Mouse (Mus musculus) gastrocnemius, postnatal 4 days (tissue): ENCODE data around the gene Tmem260. TPM values are rescaled to one million over a fixed set of nuclear protein-coding genes. Genes with fewer than 3 reads are reported as not detected.
A peak's percentile ranks its signal among the peaks of the same experiment; 100 is the strongest.
"Not testable (repeated sequence)": the region's sequence is repeated elsewhere in the genome, so short reads cannot be mapped to it uniquely, and the experiment has no call there.

Source experiments
- DNase-seq, 2 experiments: peaks; one replicate each; pipeline ENCODE4 v3.0.0; 2021 to 2022; ENCODE audit warnings: low spot score in 2 of 2, mixed read lengths in 2 of 2
- long read RNA-seq, 2 experiments: library from polyadenylated mRNA; stranded (forward); transcript quantifications; one replicate each; pipeline ENCODE4 v2.0.0; 2021
- total RNA-seq, 2 experiments: library from RNA; stranded (reverse); gene quantifications; 2 replicates each; pipeline ENCODE4 v1.2.3; 2021

Gene Tmem260
- 10 to 100 TPM; 15.3 to 16.1 TPM for total RNA-seq
- long read RNA-seq, experiment 1, full-length matches to known transcripts, result 11 of 12 reads
- long read RNA-seq, experiment 1, partial matches to known transcripts, result 0 of 12 reads
- long read RNA-seq, experiment 1, other reads (novel, unspliced or antisense), result 1 of 12 reads
- long read RNA-seq, experiment 2, full-length matches to known transcripts, result 10 of 17 reads
- long read RNA-seq, experiment 2, partial matches to known transcripts, result 2 of 17 reads
- long read RNA-seq, experiment 2, other reads (novel, unspliced or antisense), result 5 of 17 reads

DNA sequence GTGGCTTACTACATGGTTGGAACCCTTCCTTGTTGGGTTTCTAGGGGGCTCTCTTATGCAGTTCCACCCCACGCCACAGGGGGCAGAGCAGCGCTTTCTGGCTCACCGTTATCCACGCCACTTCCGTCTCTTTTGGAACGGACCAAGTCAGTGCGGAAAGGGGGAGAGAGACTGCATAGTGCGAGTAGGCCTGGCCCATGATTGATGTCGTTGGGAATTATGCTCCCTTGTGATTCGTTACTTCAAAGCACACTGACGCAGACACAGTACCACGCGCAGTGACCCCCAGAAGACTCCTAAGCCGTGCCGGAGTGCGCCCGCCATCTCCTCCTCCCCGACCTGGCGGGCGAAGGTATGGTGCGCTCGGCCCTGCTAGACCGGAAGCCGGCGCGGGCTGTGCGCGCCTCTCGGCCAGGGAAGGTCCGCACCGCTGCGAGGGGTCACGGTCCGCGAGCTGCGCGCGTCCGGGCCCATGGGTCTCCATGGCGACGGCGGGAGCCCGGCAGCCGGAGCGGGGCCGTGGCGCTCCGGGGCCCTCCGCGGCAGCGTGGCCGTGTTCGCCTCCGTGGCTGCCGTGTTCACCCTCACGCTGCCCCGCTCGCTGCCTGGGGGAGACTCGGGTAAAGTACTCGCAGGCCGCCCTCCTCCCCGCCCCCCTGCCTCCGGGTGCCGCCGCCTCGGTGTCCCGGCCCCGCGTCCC, at the start of gene Tmem260:
Gene Tmem260, plus strand, starts transcription at position 141 of the 700 bp plus-strand sequence.
- peak; percentile 86 to 92 for DNase-seq

DNA sequence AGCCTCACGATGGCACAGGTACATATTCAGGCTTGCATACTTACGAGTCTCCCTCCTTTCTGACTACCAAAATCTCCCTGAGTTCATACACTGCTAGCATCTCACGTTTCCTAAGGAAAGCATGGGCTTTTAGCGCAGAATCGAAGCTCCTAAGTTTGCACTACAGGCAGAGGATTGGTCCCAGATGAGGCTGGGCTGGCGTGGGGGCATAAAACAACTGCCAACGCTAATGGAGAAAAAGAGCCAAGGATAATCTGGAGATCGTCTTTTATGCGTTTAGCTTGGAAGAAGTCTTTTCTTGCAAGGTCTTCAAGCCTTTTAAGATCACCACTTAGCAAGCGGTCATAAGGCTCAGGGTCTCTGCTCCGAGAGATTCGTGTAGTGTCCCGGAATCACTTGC, 39.8 kb upstream of the Tmem260 start:
- DNase-seq, result peak in 1 of 2 experiments; percentile 53

GRCm38 (mm10) chr14:48417064-48417463, 28.9 kb upstream of the Tmem260 start:
- no peak for DNase-seq

GRCm38 (mm10) chr14:48418264-48418663, 27.7 kb upstream of the Tmem260 start:
- DNase-seq, result no peak

- no peak for DNase-seq
These were observed 27.3 kb upstream of the Tmem260 start for GRCm38 (mm10) chr14:48418672-48419071.

GRCm38 (mm10) chr14:48421476-48421875, 24.4 kb upstream of the Tmem260 start:
- no peak for DNase-seq

- DNase-seq, result no peak
These were observed 23.9 kb upstream of the Tmem260 start for GRCm38 (mm10) chr14:48421996-48422395.

- no peak for DNase-seq
These were observed 23.5 kb upstream of the Tmem260 start for GRCm38 (mm10) chr14:48422436-48422835.

DNA sequence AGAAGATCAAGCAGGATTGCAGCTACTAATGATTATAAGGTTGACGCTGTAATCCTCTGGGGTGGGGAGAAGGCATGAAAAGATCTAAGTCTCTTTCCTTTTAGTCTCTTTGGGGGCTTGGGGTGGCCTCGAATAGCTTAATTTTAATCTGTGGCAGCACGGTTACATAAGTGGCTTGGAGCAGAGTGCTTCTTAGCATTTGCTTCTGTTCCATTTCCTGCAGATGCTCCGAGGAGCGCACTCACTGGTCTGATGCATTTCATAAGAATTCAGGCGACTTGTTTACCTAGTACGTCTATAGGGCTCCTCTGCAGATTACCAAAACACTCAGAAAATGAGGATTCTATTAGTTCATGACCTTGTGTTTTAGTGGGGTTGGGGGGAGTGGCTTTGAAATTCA, 23.0 kb upstream of the Tmem260 start:
- DNase-seq, result no peak

DNA sequence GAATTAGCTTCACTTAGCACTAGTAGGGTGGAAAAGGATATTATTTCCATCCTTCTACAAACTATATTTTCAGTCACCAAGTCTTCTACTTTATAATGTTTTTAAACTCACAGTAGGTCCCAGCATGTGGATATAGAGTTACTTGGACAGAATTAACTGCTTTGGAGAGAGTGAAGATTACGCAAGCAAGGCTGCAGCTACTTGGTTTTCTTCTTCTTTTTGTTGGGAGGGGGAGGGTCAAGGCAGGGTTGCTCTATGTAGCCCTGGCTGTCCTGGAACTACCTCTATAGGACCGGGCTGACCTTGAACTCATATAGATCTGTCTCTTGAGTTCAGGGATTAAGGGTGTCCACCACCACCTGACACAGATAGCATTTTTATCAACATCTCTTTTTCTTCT, 13.9 kb upstream of the Tmem260 start:
- DNase-seq, result no peak

DNA sequence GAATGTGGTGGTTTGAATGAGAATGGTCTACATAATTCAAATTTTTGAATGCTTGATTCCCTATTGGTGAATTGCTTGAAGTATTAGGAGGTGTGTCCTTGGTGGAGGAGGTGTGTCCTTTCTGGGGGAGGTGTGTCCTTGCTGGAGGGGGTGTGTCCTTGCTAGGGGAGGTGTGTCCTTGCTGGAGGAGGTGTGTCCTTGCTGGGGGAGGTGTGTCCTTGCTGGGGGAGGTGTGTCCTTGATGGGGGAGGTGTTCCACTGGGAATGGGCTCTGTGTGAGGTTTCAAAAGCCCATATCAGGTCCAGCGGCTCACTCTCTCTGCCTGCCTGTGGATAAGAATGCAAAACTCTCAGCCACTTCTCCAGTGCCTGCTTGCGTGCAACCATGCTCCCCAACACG, 2.1 kb upstream of the Tmem260 start:
- DNase-seq, result no peak

- DNase-seq, result no peak
These were observed 6.1 kb downstream of the Tmem260 start for GRCm38 (mm10) chr14:48451966-48452407.

DNA sequence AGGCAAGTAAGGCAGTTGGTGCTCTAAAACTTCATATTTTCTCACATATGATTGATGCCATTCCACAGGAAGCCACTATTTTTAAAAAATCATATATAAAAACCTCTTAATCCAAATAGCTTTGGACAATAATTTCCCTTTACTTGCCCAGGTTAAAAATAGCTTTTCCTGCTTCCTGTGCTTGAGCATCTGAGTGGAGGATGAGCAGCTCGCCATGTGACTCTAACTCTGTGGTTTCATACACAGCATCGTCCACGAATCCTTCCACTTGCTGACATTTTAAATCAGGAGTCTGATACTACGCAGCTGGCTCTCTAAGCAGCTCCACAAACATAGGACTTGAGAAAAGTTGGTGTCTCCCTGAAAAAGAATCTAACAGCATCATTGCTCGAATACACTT, 7.5 kb downstream of the Tmem260 start:
- DNase-seq, result no peak

- DNase-seq, result no peak
These were observed 10.6 kb downstream of the Tmem260 start for GRCm38 (mm10) chr14:48456305-48457092.

DNA sequence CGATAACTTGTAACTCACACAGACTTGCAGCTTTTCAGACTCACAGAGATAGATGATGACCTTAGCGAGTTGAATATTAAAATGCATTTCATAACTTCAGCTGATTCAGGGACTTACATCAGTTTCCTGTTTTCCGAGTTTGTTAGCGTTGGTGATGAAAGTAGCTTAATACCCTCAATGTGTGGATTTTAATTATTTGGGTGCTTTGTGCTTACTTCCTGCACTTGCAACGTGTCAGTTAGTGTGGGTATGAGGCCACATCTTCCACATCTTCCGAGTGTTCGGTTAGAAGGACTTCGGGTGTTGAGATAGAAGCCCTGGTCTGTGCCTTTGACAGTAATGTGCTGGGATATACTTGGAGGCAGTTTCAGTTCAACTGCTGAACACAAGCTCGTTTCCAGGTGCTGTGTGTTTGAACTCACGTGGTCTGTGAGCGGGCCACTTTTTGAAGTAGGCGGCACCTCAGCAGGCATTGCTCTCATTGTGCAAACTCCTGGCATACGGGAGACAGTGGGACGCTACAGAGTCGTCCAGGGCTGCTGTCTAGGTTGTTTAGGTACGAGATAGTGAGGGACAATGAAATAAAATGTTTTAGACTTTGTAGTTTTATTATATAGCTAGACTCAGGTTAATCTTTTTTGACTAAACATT, 11.5 kb downstream of the Tmem260 start:
- no peak for DNase-seq

DNA sequence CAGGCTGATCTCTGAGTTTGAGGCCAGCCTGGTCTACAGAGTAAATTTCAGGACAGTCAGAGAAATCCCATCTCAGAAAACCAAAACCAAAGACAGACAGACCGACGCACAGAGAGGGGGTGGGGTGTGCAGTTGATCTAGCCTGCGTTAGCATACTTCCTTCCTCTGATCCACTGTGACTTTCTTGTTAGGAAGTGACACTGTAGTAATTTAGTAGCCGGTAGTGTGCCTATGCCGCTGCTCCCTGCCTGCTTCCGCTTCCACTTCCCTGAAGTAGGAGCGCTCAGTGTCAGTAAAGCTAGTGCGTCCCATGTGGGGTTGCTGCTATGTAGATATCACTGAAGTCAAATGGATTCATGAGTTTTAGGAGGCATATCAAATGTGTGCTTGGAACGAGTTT, 13.0 kb downstream of the Tmem260 start:
- DNase-seq, result no peak

- no peak for DNase-seq
These were observed 22.4 kb downstream of the Tmem260 start for GRCm38 (mm10) chr14:48468339-48468738.

DNA sequence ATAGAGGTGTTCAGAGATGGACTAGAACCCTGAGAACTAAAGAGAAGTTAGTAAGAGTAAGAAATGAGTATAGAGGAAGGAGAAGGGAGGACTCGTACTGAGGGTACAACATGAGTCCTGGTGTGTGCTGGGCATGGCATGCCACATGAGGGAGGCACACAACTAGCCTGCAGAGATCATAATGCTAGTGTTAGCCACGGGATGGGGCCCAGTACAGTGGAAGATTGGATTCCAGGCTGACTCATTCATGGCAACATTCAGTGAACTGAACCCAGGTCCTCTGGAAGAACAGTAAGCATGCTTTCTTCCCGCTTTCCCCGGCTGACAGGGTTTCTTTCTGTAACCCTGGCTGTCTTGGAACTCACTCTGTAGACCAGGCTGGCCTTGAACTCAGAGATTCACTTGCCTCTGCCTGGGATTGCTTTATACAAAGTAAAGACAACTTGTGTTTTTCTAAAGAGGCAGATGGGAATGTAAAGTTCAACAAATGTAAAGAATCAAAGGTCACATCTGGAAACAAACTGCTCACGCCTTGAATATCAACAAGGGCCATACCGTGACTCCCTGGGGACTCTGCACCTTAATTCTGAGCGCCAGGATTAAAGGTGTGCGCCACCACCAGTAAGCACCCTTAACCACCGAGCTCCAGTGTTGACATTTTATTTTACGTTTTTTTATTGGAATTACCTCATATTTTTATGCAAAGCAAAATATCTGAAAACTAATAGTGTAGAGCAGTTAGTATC, 25.0 kb downstream of the Tmem260 start:
- no peak for DNase-seq

DNA sequence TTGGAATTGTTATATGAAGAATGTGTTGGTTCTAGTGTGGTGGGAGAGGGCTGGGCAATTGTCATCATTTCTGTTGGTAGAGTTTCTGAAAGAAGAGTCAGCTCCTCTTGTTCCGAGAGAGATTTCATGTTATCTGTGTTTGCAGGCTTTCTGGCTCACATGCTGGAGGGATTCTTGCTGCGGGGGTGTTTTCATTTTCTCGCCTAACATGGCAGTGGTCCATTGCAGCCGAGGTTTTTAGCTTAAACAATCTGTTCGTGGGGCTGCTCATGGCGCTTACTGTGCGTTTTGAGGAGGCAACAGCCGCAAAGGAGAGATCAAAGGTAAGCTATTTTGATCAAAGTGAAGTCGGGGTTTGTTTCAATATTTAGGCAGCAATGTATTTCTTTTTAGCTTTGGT, 26.3 kb downstream of the Tmem260 start:
- DNase-seq, result no peak

DNA sequence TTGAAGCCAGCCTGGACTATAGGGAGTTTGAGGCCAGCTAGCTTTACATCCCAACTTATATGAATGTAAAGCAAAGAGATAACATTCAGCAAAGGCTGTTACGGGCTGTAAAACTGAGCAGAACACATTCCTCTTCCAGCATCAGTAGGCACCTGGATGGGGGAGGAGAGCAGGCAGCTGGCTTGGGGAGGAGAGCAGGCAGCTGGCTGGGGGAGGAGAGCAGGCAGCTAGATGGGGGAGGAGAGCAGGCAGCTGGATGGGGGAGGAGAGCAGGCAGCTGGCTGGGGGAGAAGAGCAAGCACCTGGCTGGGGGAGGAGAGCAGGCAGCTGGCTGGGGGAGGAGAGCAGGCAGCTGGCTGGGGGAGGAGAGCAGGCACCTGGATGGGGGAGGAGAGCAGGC, 29.4 kb downstream of the Tmem260 start:
- DNase-seq, result no peak

DNA sequence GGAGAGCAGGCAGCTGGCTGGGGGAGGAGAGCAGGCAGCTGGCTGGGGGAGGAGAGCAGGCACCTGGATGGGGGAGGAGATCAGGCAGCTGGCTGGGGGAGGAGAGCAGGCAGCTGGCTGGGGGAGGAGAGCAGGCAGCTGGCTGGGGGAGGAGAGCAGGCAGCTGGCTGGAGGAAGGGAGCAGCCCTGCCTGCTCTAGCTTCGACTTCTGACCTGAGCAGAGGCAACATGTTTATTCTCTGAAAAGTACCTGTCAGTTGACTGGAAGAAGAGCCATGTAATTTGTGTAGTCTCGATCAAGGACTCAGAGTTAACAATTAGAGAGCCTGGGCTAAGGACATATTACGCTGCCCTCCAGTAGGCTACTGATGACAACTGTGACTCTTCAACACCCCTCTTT, 29.9 kb downstream of the Tmem260 start:
- DNase-seq, result not testable (repeated sequence)
